Mouse (Mus musculus): ENCODE measurements around the gene Vps50. TPM values are rescaled to one million over a fixed set of nuclear protein-coding genes. Genes with fewer than 3 reads are reported as not detected.
"Not testable (repeated sequence)": the region's sequence is repeated elsewhere in the genome, so short reads cannot be mapped to it uniquely, and the experiment has no call there.

Gene Vps50
- polyA plus RNA-seq, 1 experiment = 0.86 TPM

DNA sequence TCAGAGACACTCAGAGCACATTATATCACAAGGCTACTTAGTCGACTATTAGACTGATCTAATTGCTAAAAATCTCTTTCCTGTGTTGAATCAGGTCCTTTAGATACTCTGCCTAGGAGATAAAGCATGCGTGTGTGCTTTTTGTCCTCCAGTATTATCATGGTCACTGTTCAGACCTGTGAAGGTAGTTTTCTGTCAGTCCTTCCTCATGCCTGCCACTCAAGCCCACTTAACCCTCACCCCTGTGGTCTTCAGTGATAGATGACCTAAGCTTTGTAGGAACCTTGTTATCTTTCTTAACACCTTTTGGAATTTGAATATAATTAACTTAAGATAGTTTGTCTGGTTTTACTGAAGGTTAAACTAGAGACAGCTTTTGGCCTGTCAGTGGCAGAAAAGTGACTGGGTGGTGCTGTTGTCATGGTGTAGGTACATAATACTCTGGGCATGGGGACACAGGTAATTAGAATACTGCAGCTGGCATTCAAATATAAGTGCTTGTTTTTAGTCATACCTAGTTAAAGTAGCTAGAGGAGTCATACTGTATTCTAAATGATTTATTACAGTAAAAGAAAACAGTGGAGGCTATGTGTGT is 74.1 kb downstream of the Vps50 start:
- Histone ChIP-seq H3K27ac (ENCODE audit: insufficient read depth, low read depth, low read length) (no peak overlapping the region), H3K4me3 (ENCODE audit: low read depth, low read length) (no peak overlapping the region), H3K4me1 (ENCODE audit: control insufficient read depth, insufficient read depth, insufficient read length, low read length) (no peaks in the 10 kb centered on the region), H3K36me3 (ENCODE audit: control insufficient read depth, insufficient read depth, low read length) (peaks cover 15% of the 10 kb centered on the region), H3K27me3 (ENCODE audit: control insufficient read depth, insufficient read depth, low read length) (no peaks in the 10 kb centered on the region)
- WGBS = 80% methylated on average over 2 of the region's 2 CpGs
- no peak for TF ChIP-seq CTCF (IDR thresholded peaks at IDR 0.05; ENCODE audit: extremely low read depth, insufficient read length, insufficient replicate concordance, low read depth, low read length)
- TF ChIP-seq POLR2A (IDR thresholded peaks at IDR 0.05; ENCODE audit: low read depth, low read length) = no peak

- H3K27me3 ChIP-seq (ENCODE audit: control insufficient read depth, insufficient read depth, low read length) = no peaks in the 10 kb centered on the region
- no peak overlapping the region for H3K27ac ChIP-seq (ENCODE audit: insufficient read depth, low read depth, low read length)
- H3K4me1 ChIP-seq (ENCODE audit: control insufficient read depth, insufficient read depth, insufficient read length, low read length) = no peaks in the 10 kb centered on the region
- H3K4me3 ChIP-seq (ENCODE audit: low read depth, low read length) = no peak overlapping the region
- WGBS = 96% methylated on average over 8 of the region's 8 CpGs
- TF ChIP-seq POLR2A (IDR thresholded peaks at IDR 0.05; ENCODE audit: low read depth, low read length) (no peak), CTCF (IDR thresholded peaks at IDR 0.05; ENCODE audit: extremely low read depth, insufficient read length, insufficient replicate concordance, low read depth, low read length) (no peak)
- peaks cover 11% of the 10 kb centered on the region for H3K36me3 ChIP-seq (ENCODE audit: control insufficient read depth, insufficient read depth, low read length)
These were observed 75.6 kb downstream of the Vps50 start for GRCm38 (mm10) chr6:3573787-3574186.

GRCm38 (mm10) chr6:3585402-3585801 is 87.2 kb downstream of the Vps50 start:
- peaks cover 6% of the 10 kb centered on the region; the same call in 1 of the 2 replicates for H3K36me3 ChIP-seq (ENCODE audit: control insufficient read depth, insufficient read depth, low read length)
- no peak overlapping the region for H3K4me3 ChIP-seq (ENCODE audit: low read depth, low read length)
- TF ChIP-seq POLR2A (IDR thresholded peaks at IDR 0.05; ENCODE audit: low read depth, low read length) = no peak
- TF ChIP-seq CTCF (IDR thresholded peaks at IDR 0.05; ENCODE audit: extremely low read depth, insufficient read length, insufficient replicate concordance, low read depth, low read length) = no peak
- H3K4me1 ChIP-seq (ENCODE audit: control insufficient read depth, insufficient read depth, insufficient read length, low read length) = no peaks in the 10 kb centered on the region
- no peak overlapping the region for H3K27ac ChIP-seq (ENCODE audit: insufficient read depth, low read depth, low read length)
- WGBS = 72% methylated on average over 1 of the region's 1 CpGs
- H3K27me3 ChIP-seq (ENCODE audit: control insufficient read depth, insufficient read depth, low read length) = no peaks in the 10 kb centered on the region

DNA sequence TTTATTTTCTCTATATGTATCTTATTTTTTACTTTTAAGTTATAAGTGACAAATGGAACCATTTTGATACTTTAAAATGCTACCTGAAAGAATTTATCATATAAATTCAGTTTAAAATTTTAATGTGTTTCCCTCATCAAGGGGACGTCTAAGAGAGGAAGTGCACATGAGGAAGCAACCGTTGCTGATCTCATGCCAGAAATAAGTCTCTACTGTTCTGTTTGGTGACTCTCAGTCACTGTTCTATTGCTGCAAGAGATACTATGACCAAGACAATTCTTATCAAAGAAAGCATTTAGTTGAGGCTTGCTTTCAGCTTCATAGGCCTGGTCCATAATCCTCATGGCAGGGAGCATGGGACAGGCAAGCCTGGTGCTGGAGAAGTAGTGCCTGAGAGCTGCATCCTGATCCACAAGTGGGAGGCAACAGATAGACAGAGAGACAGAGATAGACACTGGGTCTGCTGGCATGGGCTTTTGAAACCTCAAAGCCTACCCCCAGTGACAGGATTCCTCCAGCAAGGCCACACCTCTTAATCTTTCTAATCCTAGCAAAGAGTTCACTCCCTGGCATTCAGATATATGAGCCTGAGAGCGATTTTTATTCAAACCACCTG is 92.2 kb downstream of the Vps50 start:
- no peaks in the 10 kb centered on the region for H3K4me1 ChIP-seq (ENCODE audit: control insufficient read depth, insufficient read depth, insufficient read length, low read length)
- H3K4me3 ChIP-seq (ENCODE audit: low read depth, low read length) = no peak overlapping the region
- H3K27ac ChIP-seq (ENCODE audit: insufficient read depth, low read depth, low read length) = no peak overlapping the region
- WGBS = 67% methylated on average over 3 of the region's 3 CpGs
- peaks cover 18% of the 10 kb centered on the region for H3K36me3 ChIP-seq (ENCODE audit: control insufficient read depth, insufficient read depth, low read length)
- TF ChIP-seq CTCF (IDR thresholded peaks at IDR 0.05; ENCODE audit: extremely low read depth, insufficient read length, insufficient replicate concordance, low read depth, low read length) (no peak), POLR2A (IDR thresholded peaks at IDR 0.05; ENCODE audit: low read depth, low read length) (no peak)
- no peaks in the 10 kb centered on the region for H3K27me3 ChIP-seq (ENCODE audit: control insufficient read depth, insufficient read depth, low read length)

DNA sequence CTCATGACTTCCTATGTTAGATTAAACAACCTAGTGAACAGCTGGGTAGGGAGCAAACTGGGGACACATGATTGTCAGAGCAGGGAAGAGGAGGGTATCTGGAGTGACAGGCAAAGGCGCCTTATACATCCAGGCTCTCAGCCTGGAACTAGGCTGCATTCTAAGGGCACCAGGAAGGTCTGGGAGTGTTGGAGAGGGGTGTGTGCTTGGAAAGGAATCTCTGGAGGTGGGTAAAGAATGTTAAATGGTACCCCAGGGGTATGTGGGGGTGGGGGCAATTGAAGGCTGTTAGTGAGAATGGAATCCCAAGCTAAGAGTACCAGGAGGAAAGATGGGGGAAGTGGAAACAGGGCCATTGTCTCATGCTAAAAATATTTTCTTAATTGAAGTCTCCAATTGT is 96.1 kb downstream of the Vps50 start:
- Histone ChIP-seq H3K27me3 (ENCODE audit: control insufficient read depth, insufficient read depth, low read length) (no peaks in the 10 kb centered on the region), H3K36me3 (ENCODE audit: control insufficient read depth, insufficient read depth, low read length) (peaks cover 21% of the 10 kb centered on the region), H3K27ac (ENCODE audit: insufficient read depth, low read depth, low read length) (no peak overlapping the region), H3K4me1 (ENCODE audit: control insufficient read depth, insufficient read depth, insufficient read length, low read length) (no peaks in the 10 kb centered on the region), H3K4me3 (ENCODE audit: low read depth, low read length) (no peak overlapping the region)
- TF ChIP-seq POLR2A (IDR thresholded peaks at IDR 0.05; ENCODE audit: low read depth, low read length) (no peak), CTCF (IDR thresholded peaks at IDR 0.05; ENCODE audit: extremely low read depth, insufficient read length, insufficient replicate concordance, low read depth, low read length) (no peak)
- WGBS = 93% methylated on average over 1 of the region's 1 CpGs

DNA sequence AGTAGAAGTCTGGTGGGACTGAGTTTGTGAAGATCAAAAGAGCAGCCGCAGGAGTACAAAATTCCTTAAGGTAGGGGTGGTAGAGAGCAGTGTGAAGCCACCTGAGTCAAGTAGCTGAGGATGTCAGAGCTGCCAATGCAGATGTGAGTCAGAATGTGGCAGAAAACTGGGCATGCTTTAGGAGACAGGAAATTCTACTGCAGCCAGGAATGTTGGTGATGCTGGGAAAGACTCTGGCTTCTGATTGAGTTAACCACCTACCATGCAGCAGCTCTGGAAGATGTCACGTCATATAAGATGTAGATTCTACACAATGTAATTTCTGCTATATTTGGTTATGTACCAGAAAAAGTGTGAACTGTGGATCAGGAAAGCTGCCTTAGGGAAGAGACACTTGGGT is 114.6 kb downstream of the Vps50 start:
- Histone ChIP-seq H3K27me3 (ENCODE audit: control insufficient read depth, insufficient read depth, low read length) (no peaks in the 10 kb centered on the region), H3K36me3 (ENCODE audit: control insufficient read depth, insufficient read depth, low read length) (no peaks in the 10 kb centered on the region), H3K4me1 (ENCODE audit: control insufficient read depth, insufficient read depth, insufficient read length, low read length) (no peaks in the 10 kb centered on the region), H3K27ac (ENCODE audit: insufficient read depth, low read depth, low read length) (no peak overlapping the region), H3K4me3 (ENCODE audit: low read depth, low read length) (no peak overlapping the region)
- WGBS = 90% methylated on average over 2 of the region's 2 CpGs
- TF ChIP-seq POLR2A (IDR thresholded peaks at IDR 0.05; ENCODE audit: low read depth, low read length) (no peak), CTCF (IDR thresholded peaks at IDR 0.05; ENCODE audit: extremely low read depth, insufficient read length, insufficient replicate concordance, low read depth, low read length) (no peak)

DNA sequence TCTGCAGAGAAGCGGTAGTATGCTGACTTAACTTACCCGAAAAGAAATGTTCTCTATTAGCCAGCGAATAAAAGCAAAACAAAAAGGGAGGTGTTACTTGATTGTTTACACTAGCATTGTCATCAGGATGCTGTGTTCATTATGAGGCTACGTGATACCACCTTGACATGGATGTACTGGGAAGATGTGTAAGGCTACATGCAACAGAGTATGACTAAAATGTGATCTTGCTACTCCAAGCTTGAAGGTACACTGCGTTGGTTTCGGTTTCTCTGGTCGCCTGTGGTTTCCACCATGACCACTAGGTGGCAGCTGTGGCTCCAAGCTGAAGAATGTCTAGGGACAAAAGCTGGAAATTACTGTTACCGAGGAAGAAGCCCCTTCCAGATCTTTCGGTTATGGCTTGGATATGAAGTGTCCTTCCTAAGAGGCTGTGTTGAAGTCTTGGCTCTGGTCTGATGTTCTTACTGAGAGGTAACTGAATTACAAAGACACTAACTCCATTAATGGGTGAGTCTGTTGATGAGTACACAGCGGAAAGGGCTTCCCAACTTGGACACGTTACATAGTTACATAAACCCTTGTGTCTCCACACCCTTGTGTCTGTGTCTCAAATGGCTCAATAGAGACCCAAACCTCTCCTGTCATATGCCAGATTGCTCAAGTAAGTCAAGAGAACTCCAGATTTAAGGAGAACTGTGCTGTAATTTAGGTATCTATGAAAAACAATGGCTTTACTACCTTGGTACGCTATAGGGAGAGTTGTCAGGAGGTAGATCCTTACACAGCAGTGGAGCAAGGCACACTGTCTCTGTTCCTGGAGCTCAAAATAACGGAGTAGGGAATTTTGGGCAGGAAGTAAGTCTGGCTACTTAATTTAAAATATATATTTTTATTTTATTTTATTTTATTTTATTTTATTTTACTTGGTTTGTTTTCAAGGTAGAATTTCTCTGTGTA is 122.5 kb downstream of the Vps50 start:
- not testable (repeated sequence) for H3K27me3 ChIP-seq (ENCODE audit: control insufficient read depth, insufficient read depth, low read length); H3K27ac ChIP-seq (ENCODE audit: insufficient read depth, low read depth, low read length); H3K4me1 ChIP-seq (ENCODE audit: control insufficient read depth, insufficient read depth, insufficient read length, low read length); H3K36me3 ChIP-seq (ENCODE audit: control insufficient read depth, insufficient read depth, low read length); H3K4me3 ChIP-seq (ENCODE audit: low read depth, low read length)
- WGBS = 54% methylated on average over 11 of the region's 13 CpGs

Other genes with a start within 250 kb of the Vps50 start
- 0.34 and 1.0 TPM in 2 replicates for gene Samd9l, start 98.8 kb upstream of the Vps50 start, polyA plus RNA-seq (2012; rRNA removed)
- gene Hepacam2, start 84 bp upstream of the Vps50 start, polyA plus RNA-seq (2012; rRNA removed) = 12.6 and 41.7 TPM in 2 replicates

Measured in small intestine, adult 2 months (tissue).